Mouse (Mus musculus) CH12.LX (cell line): ENCODE data around the gene Plekhf1. TPM values are rescaled to one million over a fixed set of nuclear protein-coding genes. Genes with fewer than 3 reads are reported as not detected.

ENCODE experiments used
- DNase-seq: peaks from one replicate; pipeline ENCODE4 v3.0.0-alpha.2; 2013; ENCODE audit errors: extremely low read depth
- H3K27ac ChIP-seq: 2 replicates; pipeline ENCODE4 v1.5.1; 2012; ENCODE audit warnings: low read depth, mild to moderate bottlenecking, control low read depth, moderate library complexity; ENCODE audit not compliant: insufficient read depth
- H3K27me3 ChIP-seq: replicated peaks from 2 replicates; pipeline ENCODE3; 2012; ENCODE audit warnings: inconsistent platforms
- H3K36me3 ChIP-seq, 2 experiments: replicated peaks in 1 of 2; 2 replicates each; pipeline versions ENCODE3 to v1.6.1; 2012; ENCODE audit warnings: inconsistent platforms in 1 of 2, low read length in 1 of 2, mild to moderate bottlenecking in 1 of 2, mixed read lengths in 1 of 2, moderate library complexity in 1 of 2; ENCODE audit not compliant: control insufficient read depth in 1 of 2, insufficient read depth in 1 of 2
- H3K4me1 ChIP-seq, 2 experiments: 2 replicates each; pipeline ENCODE4 v1.6.1; 2012; ENCODE audit warnings: inconsistent platforms in 1 of 2, moderate library complexity in 1 of 2; ENCODE audit not compliant: insufficient read depth in 2 of 2, control insufficient read depth in 1 of 2
- H3K4me2 ChIP-seq: 2 replicates; pipeline ENCODE4 v1.6.1; 2012; ENCODE audit warnings: low read depth, mild to moderate bottlenecking, control low read depth; ENCODE audit not compliant: poor library complexity, insufficient read depth, severe bottlenecking
- H3K4me3 ChIP-seq, 3 experiments: fragments of 150-350 bp in 1 of 3; sonication (generic) in 1 of 3; replicated peaks in 1 of 3; 2 replicates each; pipeline versions ENCODE3 to v1.5.1; 2011 to 2012; ENCODE audit warnings: low read depth in 2 of 3, low read length in 2 of 3, mild to moderate bottlenecking in 2 of 3, moderate library complexity in 2 of 3, control low read depth in 1 of 3, improper control_type of control experiment in 1 of 3, inconsistent platforms in 1 of 3, mixed read lengths in 1 of 3; ENCODE audit not compliant: poor library complexity in 1 of 3
- H3K79me2 ChIP-seq: replicated peaks from 2 replicates; pipeline ENCODE4 v1.6.1; 2012; ENCODE audit warnings: mild to moderate bottlenecking, moderate library complexity; ENCODE audit not compliant: control insufficient read depth, poor library complexity, insufficient read depth, severe bottlenecking; ENCODE audit errors: extremely low read depth
- H3K9ac ChIP-seq: 2 replicates; pipeline ENCODE4 v1.6.1; 2012; ENCODE audit warnings: low read depth, mild to moderate bottlenecking, control low read depth, moderate library complexity; ENCODE audit not compliant: insufficient read depth
- H3K9me3 ChIP-seq: replicated peaks from 2 replicates; pipeline ENCODE3; 2012; ENCODE audit warnings: low read length, inconsistent platforms, mixed read lengths
- CHD1 ChIP-seq: IDR thresholded peaks from 2 replicates; pipeline ENCODE4 v1.6.1; 2012; ENCODE audit warnings: low read depth, low read length, improper control_type of control experiment, inconsistent platforms
- ELF1 ChIP-seq: IDR thresholded peaks from 2 replicates; pipeline ENCODE4 v1.6.1; 2014; ENCODE audit warnings: low read depth, mild to moderate bottlenecking, inconsistent platforms, low read length, improper control_type of control experiment
- EP300 ChIP-seq: IDR thresholded peaks from 2 replicates; pipeline ENCODE4 v1.6.1; 2011; ENCODE audit warnings: low read length, improper control_type of control experiment
- ETS1 ChIP-seq: conservative IDR thresholded peaks from 2 replicates; pipeline ENCODE4 v1.6.1; 2012; ENCODE audit warnings: low read depth, mild to moderate bottlenecking, inconsistent platforms, low read length, improper control_type of control experiment, moderate library complexity
- GABPA ChIP-seq: IDR thresholded peaks from 2 replicates; pipeline ENCODE4 v1.6.1; 2012; ENCODE audit warnings: low read depth, low read length, improper control_type of control experiment, inconsistent platforms; ENCODE audit not compliant: insufficient replicate concordance
- HCFC1 ChIP-seq: IDR thresholded peaks from 2 replicates; pipeline ENCODE4 v1.6.1; 2012; ENCODE audit warnings: low read depth, mild to moderate bottlenecking, inconsistent platforms, low read length, improper control_type of control experiment
- IRF4 ChIP-seq: IDR thresholded peaks from 2 replicates; pipeline ENCODE4 v1.6.1; 2014; ENCODE audit warnings: low read depth, mild to moderate bottlenecking, inconsistent platforms, low read length, improper control_type of control experiment
- JUN ChIP-seq: IDR thresholded peaks from 2 replicates; pipeline ENCODE4 v1.6.1; 2011; ENCODE audit warnings: low read depth, mild to moderate bottlenecking, low read length, improper control_type of control experiment, moderate library complexity; ENCODE audit not compliant: insufficient read depth
- JUND ChIP-seq: conservative IDR thresholded peaks from 2 replicates; pipeline ENCODE4 v1.6.1; 2011; ENCODE audit warnings: low read depth, low read length, improper control_type of control experiment
- MAFK ChIP-seq: IDR thresholded peaks from 2 replicates; pipeline ENCODE4 v1.6.1; 2011; ENCODE audit warnings: low read length, improper control_type of control experiment; ENCODE audit not compliant: insufficient replicate concordance
- MAX ChIP-seq: IDR thresholded peaks from 2 replicates; pipeline ENCODE4 v1.6.1; 2011; ENCODE audit warnings: low read length, improper control_type of control experiment
- MAZ ChIP-seq: IDR thresholded peaks from 2 replicates; pipeline ENCODE4 v1.6.1; 2012; ENCODE audit warnings: low read depth, mild to moderate bottlenecking, inconsistent platforms, low read length, improper control_type of control experiment, moderate library complexity
- MEF2A ChIP-seq: IDR thresholded peaks from 2 replicates; pipeline ENCODE4 v1.6.1; 2014; ENCODE audit warnings: low read depth, mild to moderate bottlenecking, inconsistent platforms, low read length, improper control_type of control experiment, borderline replicate concordance
- MXI1 ChIP-seq: IDR thresholded peaks from 2 replicates; pipeline ENCODE4 v1.6.1; 2011; ENCODE audit warnings: mild to moderate bottlenecking, low read depth, low read length, improper control_type of control experiment
- NELFE ChIP-seq: IDR thresholded peaks from 2 replicates; pipeline ENCODE4 v1.6.1; 2011; ENCODE audit warnings: low read depth, low read length, improper control_type of control experiment
- NRF1 ChIP-seq: IDR thresholded peaks from 2 replicates; pipeline ENCODE4 v1.6.1; 2014; ENCODE audit warnings: low read depth, mild to moderate bottlenecking, inconsistent platforms, low read length, improper control_type of control experiment, moderate library complexity
- POLR2AphosphoS2 ChIP-seq: IDR thresholded peaks from 2 replicates; pipeline ENCODE4 v1.6.1; 2011; ENCODE audit warnings: low read depth, low read length, improper control_type of control experiment
- RCOR1 ChIP-seq: conservative IDR thresholded peaks from 2 replicates; pipeline ENCODE4 v1.6.1; 2012; ENCODE audit warnings: low read depth, mild to moderate bottlenecking, inconsistent platforms, low read length, improper control_type of control experiment
- SIN3A ChIP-seq: IDR thresholded peaks from 2 replicates; pipeline ENCODE4 v1.6.1; 2012; ENCODE audit warnings: low read length, improper control_type of control experiment, inconsistent platforms
- SMC3 ChIP-seq: IDR thresholded peaks from 2 replicates; pipeline ENCODE4 v1.6.1; 2011; ENCODE audit warnings: low read depth, low read length, improper control_type of control experiment
- TCF12 ChIP-seq: IDR thresholded peaks from 2 replicates; pipeline ENCODE4 v1.6.1; 2014; ENCODE audit warnings: low read depth, mild to moderate bottlenecking, inconsistent platforms, low read length, improper control_type of control experiment
- USF1 ChIP-seq: IDR thresholded peaks from 2 replicates; pipeline ENCODE4 v1.6.1; 2014; ENCODE audit warnings: low read depth, mild to moderate bottlenecking, inconsistent platforms, low read length, improper control_type of control experiment
- USF2 ChIP-seq: conservative IDR thresholded peaks from 2 replicates; pipeline ENCODE4 v1.6.1; 2011; ENCODE audit warnings: low read depth, low read length, improper control_type of control experiment
- ZC3H11A ChIP-seq: IDR thresholded peaks from 2 replicates; pipeline ENCODE4 v1.6.1; 2012; ENCODE audit warnings: low read depth, mild to moderate bottlenecking, inconsistent platforms, low read length, improper control_type of control experiment
- ZKSCAN1 ChIP-seq: IDR thresholded peaks from 2 replicates; pipeline ENCODE4 v1.6.1; 2012; ENCODE audit warnings: low read depth, inconsistent platforms, low read length, improper control_type of control experiment, borderline replicate concordance
- ZNF384 ChIP-seq: IDR thresholded peaks from 2 replicates; pipeline ENCODE4 v1.6.1; 2012; ENCODE audit warnings: low read depth, low read length, improper control_type of control experiment, inconsistent platforms
- dilution Hi-C: fragments of 300-500 bp; cut with MboI; formaldehyde crosslinking; loops from 2 replicates; pipeline ENCODE4 v1.14.3; 2020; ENCODE audit warnings: low sequenced_read_pairs; ENCODE audit not compliant: extremely low pct_unique_long_range_greater_than_20kb, extremely low pct_ligation_motif_present
- in situ Hi-C: fragments of 300-500 bp; cut with MboI; formaldehyde crosslinking; loops from 3 replicates; pipeline ENCODE4 v1.14.3; 2019; ENCODE audit warnings: low sequenced_read_pairs, low pct_ligation_motif_present, low pct_unique_long_range_greater_than_20kb, mixed read lengths
- polyA plus RNA-seq: library from polyadenylated mRNA; unstranded; fragments of >175 nt; gene quantifications from 2 replicates; pipeline ENCODE4 v1.2.1, GENCODE M21; 2012; ENCODE audit warnings: low read depth; ENCODE audit not compliant: insufficient read length
- total RNA-seq, 2 experiments: library from RNA; depleted of rRNA; stranded (reverse); fragments of 300-350 nt in 1 of 2; fragments of >200 nt in 1 of 2; gene quantifications; 2 replicates each; pipeline ENCODE4 v1.2.3; 2012 to 2014

The Plekhf1 gene
- total and polyA plus RNA-seq, 3 experiments: 0.16 to 0.72 TPM; not detected in 1

- TF ChIP-seq NELFE (no peak), MAX (no peak), JUND (no peak), HCFC1 (no peak), MAZ (no peak), ZNF384 (no peak), MAFK (no peak), IRF4 (no peak), GABPA (no peak), MEF2A (no peak), USF1 (no peak), ELF1 (no peak), ZC3H11A (no peak), JUN (no peak), SIN3A (no peak), EP300 (no peak)
- Histone ChIP-seq H3K27me3 (no peaks in the 10 kb centered on the region), H3K9me3 (peaks cover 4% of the 10 kb centered on the region), H3K9ac (no peak overlapping the region), H3K4me2 (no peak overlapping the region), H3K4me1 (peaks cover 0 to 11% of the 10 kb centered on the region in 2 experiments; a peak in 2 of 4 replicates), H3K27ac (no peak overlapping the region), H3K36me3 (no peaks in the 10 kb centered on the region), H3K4me3 (no peak overlapping the region), H3K79me2 (no peaks in the 10 kb centered on the region)
- dilution Hi-C loops: no loop called here
- DNase-seq: no peak
- in situ Hi-C loops: loop anchor here (10.0 kb wide), 1 partner anchor 58 kb away; no protein-coding TSS in a partner anchor
Measured at GRCm38 (mm10) chr7:38206564-38206963, 21.3 kb downstream of the Plekhf1 start.

GRCm38 (mm10) chr7:38205801-38206200 is 22.0 kb downstream of the Plekhf1 start:
- Histone ChIP-seq H3K36me3 (no peaks in the 10 kb centered on the region), H3K9me3 (peaks cover 4% of the 10 kb centered on the region), H3K9ac (no peak overlapping the region), H3K4me3 (no peak overlapping the region), H3K4me2 (no peak overlapping the region), H3K27ac (no peak overlapping the region), H3K79me2 (no peaks in the 10 kb centered on the region), H3K27me3 (no peaks in the 10 kb centered on the region), H3K4me1 (peaks cover 0 to 11% of the 10 kb centered on the region in 2 experiments; a peak in 2 of 4 replicates)
- dilution Hi-C loops: no loop called here
- DNase-seq: no peak
- TF ChIP-seq ZKSCAN1: no peak
- no peak for TF ChIP-seq HCFC1
- no peak for TF ChIP-seq SMC3
- no peak for TF ChIP-seq NRF1
- no peak for TF ChIP-seq CHD1
- TF ChIP-seq MXI1: no peak
- TF ChIP-seq JUN: no peak
- no peak for TF ChIP-seq ETS1
- TF ChIP-seq TCF12: no peak
- no peak for TF ChIP-seq NELFE
- TF ChIP-seq GABPA: no peak
- no peak for TF ChIP-seq RCOR1
- no peak for TF ChIP-seq POLR2AphosphoS2
- no peak for TF ChIP-seq MAX
- no peak for TF ChIP-seq MAZ
- no peak for TF ChIP-seq SIN3A
- TF ChIP-seq MAFK: no peak
- TF ChIP-seq USF2: no peak
- TF ChIP-seq EP300: no peak
- no peak for TF ChIP-seq ELF1
- in situ Hi-C loops: loop anchor here (10.0 kb wide), 1 partner anchor 59 kb away; no protein-coding TSS in a partner anchor
